Mouse (Mus musculus) CH12.LX (cell line): ENCODE data around the gene Pop5. TPM values are rescaled to one million over a fixed set of nuclear protein-coding genes. Genes with fewer than 3 reads are reported as not detected.

ENCODE experiments used
- DNase-seq: peaks from one replicate; pipeline ENCODE4 v3.0.0-alpha.2; 2013; ENCODE audit errors: extremely low read depth
- H3K27ac ChIP-seq: 2 replicates; pipeline ENCODE4 v1.5.1; 2012; ENCODE audit warnings: low read depth, mild to moderate bottlenecking, control low read depth, moderate library complexity; ENCODE audit not compliant: insufficient read depth
- H3K27me3 ChIP-seq: replicated peaks from 2 replicates; pipeline ENCODE3; 2012; ENCODE audit warnings: inconsistent platforms
- H3K36me3 ChIP-seq, 2 experiments: replicated peaks in 1 of 2; 2 replicates each; pipeline versions ENCODE3 to v1.6.1; 2012; ENCODE audit warnings: inconsistent platforms in 1 of 2, low read length in 1 of 2, mild to moderate bottlenecking in 1 of 2, mixed read lengths in 1 of 2, moderate library complexity in 1 of 2; ENCODE audit not compliant: control insufficient read depth in 1 of 2, insufficient read depth in 1 of 2
- H3K4me1 ChIP-seq, 2 experiments: 2 replicates each; pipeline ENCODE4 v1.6.1; 2012; ENCODE audit warnings: inconsistent platforms in 1 of 2, moderate library complexity in 1 of 2; ENCODE audit not compliant: insufficient read depth in 2 of 2, control insufficient read depth in 1 of 2
- H3K4me2 ChIP-seq: 2 replicates; pipeline ENCODE4 v1.6.1; 2012; ENCODE audit warnings: low read depth, mild to moderate bottlenecking, control low read depth; ENCODE audit not compliant: poor library complexity, insufficient read depth, severe bottlenecking
- H3K4me3 ChIP-seq, 3 experiments: fragments of 150-350 bp in 1 of 3; sonication (generic) in 1 of 3; replicated peaks in 1 of 3; 2 replicates each; pipeline versions ENCODE3 to v1.5.1; 2011 to 2012; ENCODE audit warnings: low read depth in 2 of 3, low read length in 2 of 3, mild to moderate bottlenecking in 2 of 3, moderate library complexity in 2 of 3, control low read depth in 1 of 3, improper control_type of control experiment in 1 of 3, inconsistent platforms in 1 of 3, mixed read lengths in 1 of 3; ENCODE audit not compliant: poor library complexity in 1 of 3
- H3K79me2 ChIP-seq: replicated peaks from 2 replicates; pipeline ENCODE4 v1.6.1; 2012; ENCODE audit warnings: mild to moderate bottlenecking, moderate library complexity; ENCODE audit not compliant: control insufficient read depth, poor library complexity, insufficient read depth, severe bottlenecking; ENCODE audit errors: extremely low read depth
- H3K9ac ChIP-seq: 2 replicates; pipeline ENCODE4 v1.6.1; 2012; ENCODE audit warnings: low read depth, mild to moderate bottlenecking, control low read depth, moderate library complexity; ENCODE audit not compliant: insufficient read depth
- H3K9me3 ChIP-seq: replicated peaks from 2 replicates; pipeline ENCODE3; 2012; ENCODE audit warnings: low read length, inconsistent platforms, mixed read lengths
- CHD1 ChIP-seq: IDR thresholded peaks from 2 replicates; pipeline ENCODE4 v1.6.1; 2012; ENCODE audit warnings: low read depth, low read length, improper control_type of control experiment, inconsistent platforms
- E2F4 ChIP-seq: IDR thresholded peaks from 2 replicates; pipeline ENCODE4 v1.6.1; 2011; ENCODE audit warnings: low read depth, low read length, improper control_type of control experiment; ENCODE audit not compliant: insufficient replicate concordance
- ETS1 ChIP-seq: conservative IDR thresholded peaks from 2 replicates; pipeline ENCODE4 v1.6.1; 2012; ENCODE audit warnings: low read depth, mild to moderate bottlenecking, inconsistent platforms, low read length, improper control_type of control experiment, moderate library complexity
- GABPA ChIP-seq: IDR thresholded peaks from 2 replicates; pipeline ENCODE4 v1.6.1; 2012; ENCODE audit warnings: low read depth, low read length, improper control_type of control experiment, inconsistent platforms; ENCODE audit not compliant: insufficient replicate concordance
- JUN ChIP-seq: IDR thresholded peaks from 2 replicates; pipeline ENCODE4 v1.6.1; 2011; ENCODE audit warnings: low read depth, mild to moderate bottlenecking, low read length, improper control_type of control experiment, moderate library complexity; ENCODE audit not compliant: insufficient read depth
- JUND ChIP-seq: conservative IDR thresholded peaks from 2 replicates; pipeline ENCODE4 v1.6.1; 2011; ENCODE audit warnings: low read depth, low read length, improper control_type of control experiment
- MAFK ChIP-seq: IDR thresholded peaks from 2 replicates; pipeline ENCODE4 v1.6.1; 2011; ENCODE audit warnings: low read length, improper control_type of control experiment; ENCODE audit not compliant: insufficient replicate concordance
- MAX ChIP-seq: IDR thresholded peaks from 2 replicates; pipeline ENCODE4 v1.6.1; 2011; ENCODE audit warnings: low read length, improper control_type of control experiment
- MEF2A ChIP-seq: IDR thresholded peaks from 2 replicates; pipeline ENCODE4 v1.6.1; 2014; ENCODE audit warnings: low read depth, mild to moderate bottlenecking, inconsistent platforms, low read length, improper control_type of control experiment, borderline replicate concordance
- PAX5 ChIP-seq: IDR thresholded peaks from 2 replicates; pipeline ENCODE4 v1.6.1; 2012; ENCODE audit warnings: low read length, inconsistent platforms, mixed read lengths
- POLR2A ChIP-seq: IDR thresholded peaks from 2 replicates; pipeline ENCODE4 v1.6.1; 2011; ENCODE audit warnings: low read depth, mild to moderate bottlenecking, improper control_type of control experiment, low read length
- POLR2AphosphoS2 ChIP-seq: IDR thresholded peaks from 2 replicates; pipeline ENCODE4 v1.6.1; 2011; ENCODE audit warnings: low read depth, low read length, improper control_type of control experiment
- RCOR1 ChIP-seq: conservative IDR thresholded peaks from 2 replicates; pipeline ENCODE4 v1.6.1; 2012; ENCODE audit warnings: low read depth, mild to moderate bottlenecking, inconsistent platforms, low read length, improper control_type of control experiment
- TBP ChIP-seq: conservative IDR thresholded peaks from 2 replicates; pipeline ENCODE4 v1.6.1; 2011; ENCODE audit warnings: low read depth, low read length, improper control_type of control experiment
- UBTF ChIP-seq: IDR thresholded peaks from 2 replicates; pipeline ENCODE4 v1.6.1; 2012; ENCODE audit warnings: low read depth, mild to moderate bottlenecking, inconsistent platforms, low read length, improper control_type of control experiment, moderate library complexity
- USF2 ChIP-seq: conservative IDR thresholded peaks from 2 replicates; pipeline ENCODE4 v1.6.1; 2011; ENCODE audit warnings: low read depth, low read length, improper control_type of control experiment
- ZC3H11A ChIP-seq: IDR thresholded peaks from 2 replicates; pipeline ENCODE4 v1.6.1; 2012; ENCODE audit warnings: low read depth, mild to moderate bottlenecking, inconsistent platforms, low read length, improper control_type of control experiment
- ZMIZ1 ChIP-seq: IDR thresholded peaks from 2 replicates; pipeline ENCODE4 v1.6.1; 2012; ENCODE audit warnings: low read depth, mild to moderate bottlenecking, inconsistent platforms, low read length, improper control_type of control experiment
- ZNF384 ChIP-seq: IDR thresholded peaks from 2 replicates; pipeline ENCODE4 v1.6.1; 2012; ENCODE audit warnings: low read depth, low read length, improper control_type of control experiment, inconsistent platforms
- dilution Hi-C: fragments of 300-500 bp; cut with MboI; formaldehyde crosslinking; loops from 2 replicates; pipeline ENCODE4 v1.14.3; 2020; ENCODE audit warnings: low sequenced_read_pairs; ENCODE audit not compliant: extremely low pct_unique_long_range_greater_than_20kb, extremely low pct_ligation_motif_present
- in situ Hi-C: fragments of 300-500 bp; cut with MboI; formaldehyde crosslinking; loops from 3 replicates; pipeline ENCODE4 v1.14.3; 2019; ENCODE audit warnings: low sequenced_read_pairs, low pct_ligation_motif_present, low pct_unique_long_range_greater_than_20kb, mixed read lengths
- polyA plus RNA-seq: library from polyadenylated mRNA; unstranded; fragments of >175 nt; gene quantifications from 2 replicates; pipeline ENCODE4 v1.2.1, GENCODE M21; 2012; ENCODE audit warnings: low read depth; ENCODE audit not compliant: insufficient read length
- total RNA-seq, 2 experiments: library from RNA; depleted of rRNA; stranded (reverse); fragments of 300-350 nt in 1 of 2; fragments of >200 nt in 1 of 2; gene quantifications; 2 replicates each; pipeline ENCODE4 v1.2.3; 2012 to 2014

Gene Pop5
- total and polyA plus RNA-seq, 3 experiments, result 127 to 236 (median 156) TPM

DNA sequence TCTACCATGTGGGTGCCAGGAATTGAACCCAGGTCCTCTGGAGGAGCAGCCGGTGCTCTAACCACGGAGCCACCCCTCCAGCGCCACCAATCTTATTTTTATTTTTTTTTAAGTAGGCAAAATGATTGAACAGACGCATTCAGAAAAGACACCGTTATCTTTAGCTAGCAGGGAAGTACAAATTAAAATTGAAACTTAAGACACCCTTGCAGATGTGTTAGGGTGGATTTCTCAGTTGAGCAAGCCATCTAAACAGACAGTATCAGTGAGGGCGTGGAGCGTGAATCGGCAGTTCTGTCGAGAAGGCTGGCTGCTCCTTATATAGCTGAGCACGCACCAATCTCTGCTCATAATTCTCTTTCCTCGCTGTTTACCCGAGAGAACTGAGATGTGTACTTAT, 17.6 kb upstream of the Pop5 start:
- peaks cover 3% of the 10 kb centered on the region for H3K27me3 ChIP-seq
- dilution Hi-C loops, result no loop called here

DNA sequence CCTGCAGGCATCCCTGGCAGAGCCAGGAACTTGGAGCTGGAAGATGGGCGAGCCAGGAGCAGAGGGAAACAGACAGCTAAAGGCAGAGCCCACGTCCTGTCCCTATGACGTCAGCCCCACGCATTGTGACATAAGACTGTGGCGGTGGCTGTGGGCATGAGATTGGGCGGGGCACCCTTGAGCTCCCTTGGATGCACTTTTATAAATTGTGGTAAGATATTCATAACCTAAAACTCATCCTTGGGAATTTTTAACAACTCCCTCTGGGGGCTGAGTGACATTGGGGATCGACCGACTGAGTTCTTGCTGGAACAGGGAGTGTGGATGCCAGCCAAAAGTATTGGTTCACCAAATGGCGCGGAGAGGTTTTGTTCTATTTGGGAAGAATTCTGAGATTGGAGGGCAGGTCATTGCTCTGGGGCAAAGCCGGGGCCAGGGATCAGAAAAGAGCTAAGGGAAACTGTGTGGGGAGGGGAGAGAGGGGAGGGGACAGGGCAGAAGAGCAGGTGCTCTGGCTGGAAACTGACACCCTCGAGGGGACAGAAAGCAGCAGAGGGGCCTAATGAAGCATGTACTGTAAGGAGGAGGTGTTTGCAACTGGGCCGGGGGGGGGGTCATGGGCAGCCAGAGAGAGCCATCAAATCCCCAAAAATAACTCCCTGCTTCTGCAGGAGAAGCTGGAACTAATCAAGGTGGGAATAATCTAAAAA, 14.6 kb upstream of the Pop5 start:
- Histone ChIP-seq H3K9me3 (peaks cover 13% of the 10 kb centered on the region), H3K36me3 (no peaks in the 10 kb centered on the region), H3K4me1 (peaks cover 0 to 14% of the 10 kb centered on the region in 2 experiments; a peak in 2 of 4 replicates), H3K27me3 (no peaks in the 10 kb centered on the region), H3K27ac (no peak overlapping the region), H3K79me2 (no peaks in the 10 kb centered on the region), H3K4me3 (no peak overlapping the region), H3K4me2 (no peak overlapping the region)
- DNase-seq, result no peak
- dilution Hi-C loops, result no loop called here
- TF ChIP-seq ZC3H11A (no peak), USF2 (no peak), ZMIZ1 (no peak)
- TF ChIP-seq, all 38 proteins: peak for 0
- in situ Hi-C loops, result no loop called here
- no peak overlapping the region for H3K9ac ChIP-seq

More for the DNA sequence above, 17.6 kb upstream of the Pop5 start:
- no peaks in the 10 kb centered on the region for H3K79me2 ChIP-seq
- H3K36me3 ChIP-seq, result no peaks in the 10 kb centered on the region
- H3K4me2 ChIP-seq, result no peak overlapping the region
- in situ Hi-C loops, result no loop called here
- peaks cover 13% of the 10 kb centered on the region for H3K9me3 ChIP-seq
- no peak for DNase-seq
- no peak overlapping the region for H3K9ac ChIP-seq
- no peak overlapping the region for H3K4me3 ChIP-seq
- TF ChIP-seq ETS1 (no peak), CHD1 (no peak), GABPA (no peak), PAX5 (no peak), POLR2A (no peak), TBP (no peak), JUND (no peak), MAFK (no peak), MEF2A (no peak), RCOR1 (no peak), MAX (no peak), ZNF384 (no peak), E2F4 (no peak), POLR2AphosphoS2 (no peak), JUN (no peak), UBTF (no peak)
- peaks cover 0 to 14% of the 10 kb centered on the region in 2 experiments; a peak in 2 of 4 replicates for H3K4me1 ChIP-seq
- H3K27ac ChIP-seq, result no peak overlapping the region
